Mouse (Mus musculus): ENCODE data around the gene Retreg1.

- TF ChIP-seq POLR2A (IDR thresholded peaks at IDR 0.05; ENCODE audit: extremely low read depth, insufficient read depth, low read length) (no peak), CTCF (IDR thresholded peaks at IDR 0.05; ENCODE audit: extremely low read depth, insufficient read depth, low read length) (no peak)
Observed at GRCm38 (mm10) chr15:25949696-25950095, 106.7 kb downstream of the Retreg1 start.

All from cortical plate, adult 2 months (tissue).